Mouse (Mus musculus) CH12.LX (cell line): Measurements from ENCODE around the gene Taok1. TPM values are rescaled to one million over a fixed set of nuclear protein-coding genes. Genes with fewer than 3 reads are reported as not detected.
A peak's percentile ranks its signal among the peaks of the same experiment; 100 is the strongest.

Experiments
- DNase-seq: peaks from one replicate; pipeline ENCODE4 v3.0.0-alpha.2; 2013; ENCODE audit errors: extremely low read depth
- H3K27ac ChIP-seq: 2 replicates; pipeline ENCODE4 v1.5.1; 2012; ENCODE audit warnings: low read depth, mild to moderate bottlenecking, control low read depth, moderate library complexity; ENCODE audit not compliant: insufficient read depth
- H3K27me3 ChIP-seq: replicated peaks from 2 replicates; pipeline ENCODE3; 2012; ENCODE audit warnings: inconsistent platforms
- H3K36me3 ChIP-seq, 2 experiments: replicated peaks in 1 of 2; 2 replicates each; pipeline versions ENCODE3 to v1.6.1; 2012; ENCODE audit warnings: inconsistent platforms in 1 of 2, low read length in 1 of 2, mild to moderate bottlenecking in 1 of 2, mixed read lengths in 1 of 2, moderate library complexity in 1 of 2; ENCODE audit not compliant: control insufficient read depth in 1 of 2, insufficient read depth in 1 of 2
- H3K4me1 ChIP-seq, 2 experiments: 2 replicates each; pipeline ENCODE4 v1.6.1; 2012; ENCODE audit warnings: inconsistent platforms in 1 of 2, moderate library complexity in 1 of 2; ENCODE audit not compliant: insufficient read depth in 2 of 2, control insufficient read depth in 1 of 2
- H3K4me2 ChIP-seq: 2 replicates; pipeline ENCODE4 v1.6.1; 2012; ENCODE audit warnings: low read depth, mild to moderate bottlenecking, control low read depth; ENCODE audit not compliant: poor library complexity, insufficient read depth, severe bottlenecking
- H3K4me3 ChIP-seq, 3 experiments: fragments of 150-350 bp in 1 of 3; sonication (generic) in 1 of 3; replicated peaks in 1 of 3; 2 replicates each; pipeline versions ENCODE3 to v1.5.1; 2011 to 2012; ENCODE audit warnings: low read depth in 2 of 3, low read length in 2 of 3, mild to moderate bottlenecking in 2 of 3, moderate library complexity in 2 of 3, control low read depth in 1 of 3, improper control_type of control experiment in 1 of 3, inconsistent platforms in 1 of 3, mixed read lengths in 1 of 3; ENCODE audit not compliant: poor library complexity in 1 of 3
- H3K79me2 ChIP-seq: replicated peaks from 2 replicates; pipeline ENCODE4 v1.6.1; 2012; ENCODE audit warnings: mild to moderate bottlenecking, moderate library complexity; ENCODE audit not compliant: control insufficient read depth, poor library complexity, insufficient read depth, severe bottlenecking; ENCODE audit errors: extremely low read depth
- H3K9ac ChIP-seq: 2 replicates; pipeline ENCODE4 v1.6.1; 2012; ENCODE audit warnings: low read depth, mild to moderate bottlenecking, control low read depth, moderate library complexity; ENCODE audit not compliant: insufficient read depth
- H3K9me3 ChIP-seq: replicated peaks from 2 replicates; pipeline ENCODE3; 2012; ENCODE audit warnings: low read length, inconsistent platforms, mixed read lengths
- CHD2 ChIP-seq: IDR thresholded peaks from 2 replicates; pipeline ENCODE4 v1.6.1; 2011; ENCODE audit warnings: low read length, improper control_type of control experiment
- CTCF ChIP-seq, 2 experiments: IDR thresholded peaks in 1 of 2; conservative IDR thresholded peaks in 1 of 2; 2 replicates each; pipeline ENCODE4 v1.5.1; 2011 to 2012; ENCODE audit warnings: low read depth in 2 of 2, low read length in 2 of 2, improper control_type of control experiment in 1 of 2, inconsistent platforms in 1 of 2, mild to moderate bottlenecking in 1 of 2, moderate library complexity in 1 of 2
- HCFC1 ChIP-seq: IDR thresholded peaks from 2 replicates; pipeline ENCODE4 v1.6.1; 2012; ENCODE audit warnings: low read depth, mild to moderate bottlenecking, inconsistent platforms, low read length, improper control_type of control experiment
- IRF4 ChIP-seq: IDR thresholded peaks from 2 replicates; pipeline ENCODE4 v1.6.1; 2014; ENCODE audit warnings: low read depth, mild to moderate bottlenecking, inconsistent platforms, low read length, improper control_type of control experiment
- PAX5 ChIP-seq: IDR thresholded peaks from 2 replicates; pipeline ENCODE4 v1.6.1; 2012; ENCODE audit warnings: low read length, inconsistent platforms, mixed read lengths
- POLR2A ChIP-seq: IDR thresholded peaks from 2 replicates; pipeline ENCODE4 v1.6.1; 2011; ENCODE audit warnings: low read depth, mild to moderate bottlenecking, improper control_type of control experiment, low read length
- RAD21 ChIP-seq: IDR thresholded peaks from 2 replicates; pipeline ENCODE4 v1.6.1; 2011; ENCODE audit warnings: low read depth, mild to moderate bottlenecking, low read length, improper control_type of control experiment, moderate library complexity
- SIN3A ChIP-seq: IDR thresholded peaks from 2 replicates; pipeline ENCODE4 v1.6.1; 2012; ENCODE audit warnings: low read length, improper control_type of control experiment, inconsistent platforms
- TBP ChIP-seq: conservative IDR thresholded peaks from 2 replicates; pipeline ENCODE4 v1.6.1; 2011; ENCODE audit warnings: low read depth, low read length, improper control_type of control experiment
- TCF12 ChIP-seq: IDR thresholded peaks from 2 replicates; pipeline ENCODE4 v1.6.1; 2014; ENCODE audit warnings: low read depth, mild to moderate bottlenecking, inconsistent platforms, low read length, improper control_type of control experiment
- UBTF ChIP-seq: IDR thresholded peaks from 2 replicates; pipeline ENCODE4 v1.6.1; 2012; ENCODE audit warnings: low read depth, mild to moderate bottlenecking, inconsistent platforms, low read length, improper control_type of control experiment, moderate library complexity
- USF1 ChIP-seq: IDR thresholded peaks from 2 replicates; pipeline ENCODE4 v1.6.1; 2014; ENCODE audit warnings: low read depth, mild to moderate bottlenecking, inconsistent platforms, low read length, improper control_type of control experiment
- ZNF384 ChIP-seq: IDR thresholded peaks from 2 replicates; pipeline ENCODE4 v1.6.1; 2012; ENCODE audit warnings: low read depth, low read length, improper control_type of control experiment, inconsistent platforms
- dilution Hi-C: fragments of 300-500 bp; cut with MboI; formaldehyde crosslinking; loops from 2 replicates; pipeline ENCODE4 v1.14.3; 2020; ENCODE audit warnings: low sequenced_read_pairs; ENCODE audit not compliant: extremely low pct_unique_long_range_greater_than_20kb, extremely low pct_ligation_motif_present
- in situ Hi-C: fragments of 300-500 bp; cut with MboI; formaldehyde crosslinking; loops from 3 replicates; pipeline ENCODE4 v1.14.3; 2019; ENCODE audit warnings: low sequenced_read_pairs, low pct_ligation_motif_present, low pct_unique_long_range_greater_than_20kb, mixed read lengths
- polyA plus RNA-seq: library from polyadenylated mRNA; unstranded; fragments of >175 nt; gene quantifications from 2 replicates; pipeline ENCODE4 v1.2.1, GENCODE M21; 2012; ENCODE audit warnings: low read depth; ENCODE audit not compliant: insufficient read length
- total RNA-seq, 2 experiments: library from RNA; depleted of rRNA; stranded (reverse); fragments of 300-350 nt in 1 of 2; fragments of >200 nt in 1 of 2; gene quantifications; 2 replicates each; pipeline ENCODE4 v1.2.3; 2012 to 2014

Taok1 gene
- total and polyA plus RNA-seq, 3 experiments, result 8.9 to 13.7 (median 11.6) TPM

GRCm38 (mm10) chr11:77515637-77516552 lies 91.7 kb downstream of the Taok1 start, which contains the start of gene Trp53i13:
Gene Trp53i13 (minus strand): TSS chr11:77515980.
- H3K27me3 ChIP-seq, result no peaks in the 10 kb centered on the region
- H3K9ac ChIP-seq, result no peak within 1 kb of the TSS
- H3K79me2 ChIP-seq, result no peaks in the 10 kb centered on the region
- peaks cover 26 to 62% of the 10 kb centered on the region in 2 experiments for H3K4me1 ChIP-seq
- H3K27ac ChIP-seq, result no peak within 1 kb of the TSS
- DNase-seq, result no peak
- peak within 1 kb of the TSS; percentile 24 for H3K4me2 ChIP-seq
- TF ChIP-seq HCFC1 (no peak), USF1 (no peak), SIN3A (no peak), TBP (no peak), CHD2 (no peak), ZNF384 (no peak)
- in situ Hi-C loops (loop anchor here (10.0 kb wide), 1 partner anchor 279 kb away; no protein-coding TSS in a partner anchor), dilution Hi-C loops (no loop called here)
- H3K36me3 ChIP-seq, result peaks cover 0 to 11% of the 10 kb centered on the region in 2 experiments
- peaks cover 12% of the 10 kb centered on the region for H3K9me3 ChIP-seq
- H3K4me3 ChIP-seq, result no peak within 1 kb of the TSS

DNA sequence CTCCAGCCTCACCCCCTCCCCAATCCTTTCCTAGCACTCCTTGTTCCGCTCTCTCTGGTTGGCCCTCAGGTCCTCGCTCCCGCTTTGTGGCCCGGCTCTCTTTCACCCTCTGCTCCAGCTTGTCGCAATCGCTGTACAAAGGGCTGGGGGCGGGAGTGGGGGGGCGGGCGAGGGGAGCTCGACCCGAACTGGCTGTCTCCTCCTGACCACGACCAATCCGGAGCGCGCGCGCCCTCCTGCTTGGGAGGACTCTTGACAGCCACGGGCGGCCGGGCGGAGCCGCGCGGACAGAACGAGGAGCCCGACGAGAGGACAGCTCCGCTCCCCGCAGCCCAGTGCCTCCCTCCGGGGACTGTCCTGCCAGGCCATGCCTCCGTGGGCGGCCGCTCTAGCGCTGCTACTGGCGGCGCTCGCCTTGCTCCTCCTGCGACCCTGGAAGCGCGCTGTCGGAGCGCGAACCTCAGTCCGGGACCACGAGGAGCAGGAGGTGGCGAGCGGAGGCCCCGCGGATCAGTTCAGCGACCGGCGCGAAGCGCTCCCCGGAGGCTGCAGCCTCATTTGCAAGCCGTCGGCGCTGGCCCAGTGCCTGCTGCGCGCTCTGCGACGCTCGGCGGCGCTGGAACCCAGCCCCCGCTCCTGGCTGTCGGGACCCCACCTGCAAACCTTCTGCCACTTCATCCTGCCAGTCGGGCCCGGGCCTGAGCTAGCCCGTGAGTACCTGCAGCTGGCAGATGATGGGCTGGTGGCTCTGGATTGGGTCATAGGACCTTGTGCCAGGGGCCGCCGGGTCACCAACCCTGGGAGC lies 92.6 kb downstream of the Taok1 start, which contains the start of gene Abhd15:
Gene Abhd15 (plus strand): TSS at position 290 of the 805 bp plus-strand sequence.
- Histone ChIP-seq H3K27ac (no peak within 1 kb of the TSS), H3K4me1 (peaks cover 20 to 57% of the 10 kb centered on the region in 2 experiments), H3K36me3 (peaks cover 0 to 19% of the 10 kb centered on the region in 2 experiments), H3K4me3 (peak within 1 kb of the TSS in 1 of 3 experiments; percentile 67), H3K9ac (peak within 1 kb of the TSS; percentile 53), H3K27me3 (no peaks in the 10 kb centered on the region), H3K4me2 (peak within 1 kb of the TSS; percentile 65), H3K79me2 (no peaks in the 10 kb centered on the region), H3K9me3 (peaks cover 12% of the 10 kb centered on the region)
- dilution Hi-C loops, result no loop called here
- TF ChIP-seq UBTF (peak; percentile 41; the same call in 1 of the 2 replicates), CTCF (conservative IDR thresholded peaks at IDR 0.05 in 1 of 2, IDR thresholded peaks at IDR 0.05 in 1 of 2; ENCODE audit: low read depth in 2 of 2, low read length in 2 of 2) (0 out of 4 replicates have a peak, but pooled peaks of 1 of the 2 experiments have one; percentile 5), TCF12 (0 out of 2 replicates have a peak, but pooled peaks have one; percentile 15), RAD21 (no peak), IRF4 (no peak), POLR2A (no peak), PAX5 (no peak)
- no peak for DNase-seq
- in situ Hi-C loops, result loop anchor here (10.0 kb wide), 1 partner anchor 280 kb away; no protein-coding TSS in a partner anchor
